Mouse (Mus musculus) forebrain, embryonic 11.5 days (tissue): ENCODE measurements around the gene Olfr90. TPM values are rescaled to one million over a fixed set of nuclear protein-coding genes. Genes with fewer than 3 reads are reported as not detected.

ENCODE experiments used
- ATAC-seq: fragments of 200-750 bp; cut with Nextera tagmentation; replicated peaks from 2 replicates; pipeline ENCODE4 v1.8.0; 2017; ENCODE audit warnings: moderate TSS enrichment; ENCODE audit not compliant: low FRiP score
- DNase-seq: peaks from one replicate; pipeline ENCODE4 v3.0.0-alpha.2; 2017; ENCODE audit warnings: low spot score
- H3K27ac ChIP-seq: fragments of 300-500 bp; sonication (generic); 2 replicates; pipeline ENCODE4 v1.5.1; 2014; ENCODE audit warnings: low read depth, low read length
- H3K27me3 ChIP-seq: fragments of 300-500 bp; sonication (generic); 2 replicates; pipeline ENCODE4 v1.6.1; 2014; ENCODE audit warnings: mild to moderate bottlenecking, low read length, mixed read lengths; ENCODE audit not compliant: control insufficient read depth, insufficient read depth
- H3K36me3 ChIP-seq: fragments of 300-500 bp; sonication (generic); 2 replicates; pipeline ENCODE4 v1.6.1; 2014; ENCODE audit warnings: mild to moderate bottlenecking, low read length, moderate library complexity, mixed read lengths; ENCODE audit not compliant: control insufficient read depth, insufficient read depth
- H3K4me1 ChIP-seq: fragments of 300-500 bp; sonication (generic); replicated peaks from 2 replicates; pipeline ENCODE4 v1.6.1; 2014; ENCODE audit warnings: low read length, mixed read lengths; ENCODE audit not compliant: control insufficient read depth, insufficient read depth
- H3K4me2 ChIP-seq: fragments of 300-500 bp; sonication (generic); 2 replicates; pipeline ENCODE4 v1.6.1; 2014; ENCODE audit warnings: low read depth, mild to moderate bottlenecking, low read length, moderate library complexity, mixed read lengths; ENCODE audit not compliant: severe bottlenecking
- H3K4me3 ChIP-seq: fragments of 300-500 bp; sonication (generic); 2 replicates; pipeline ENCODE4 v1.5.1; 2014; ENCODE audit warnings: low read depth, low read length
- H3K9ac ChIP-seq: fragments of 300-500 bp; sonication (generic); 2 replicates; pipeline ENCODE4 v1.6.1; 2014; ENCODE audit warnings: low read length
- H3K9me3 ChIP-seq: fragments of 300-500 bp; sonication (generic); 2 replicates; pipeline ENCODE4 v1.6.1; 2016; ENCODE audit warnings: low read length, mixed read lengths; ENCODE audit not compliant: control insufficient read depth
- WGBS: fragments of 180-500 bp; shearing (Covaris S2); extraction: QIAGEN DNeasy Blood & Tissue Kit; methylation state at CpG from one replicate; pipeline ENCODE4 v1.1.7; 2014; 5-methylcytosine and 5-hydroxymethylcytosine counted together
- polyA plus RNA-seq: library from polyadenylated mRNA; unstranded; fragments of >200 nt; fragmentation: Nextera tagmentation; extraction: Ambion mirVana; gene quantifications from 2 replicates; pipeline ENCODE4 v1.2.1, GENCODE M21; 2014

Olfr90 gene
- polyA plus RNA-seq, 1 experiment from 2014 or later: not detected

DNA sequence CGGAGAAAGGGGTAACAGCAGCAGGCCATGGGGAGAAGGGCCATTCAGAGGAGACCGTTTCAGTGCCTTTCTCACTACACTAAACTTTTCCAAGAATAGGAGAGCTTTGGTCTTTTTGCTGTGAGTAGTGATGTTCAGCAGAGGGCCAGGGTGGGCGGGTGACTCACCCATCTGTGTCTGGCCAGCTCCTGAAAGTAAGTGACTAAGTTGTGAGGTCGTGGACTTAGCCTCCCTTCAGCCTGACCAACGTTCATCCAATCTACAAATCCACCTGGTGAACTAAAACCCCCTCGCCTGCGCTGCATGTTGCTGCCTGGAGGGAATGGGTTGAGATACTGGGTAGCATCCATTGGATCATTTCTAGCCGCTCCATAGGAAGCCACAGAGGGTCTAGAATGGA, 18.2 kb downstream of the Olfr90 start:
- ATAC-seq (no peak), DNase-seq (no peak)
- H3K27ac ChIP-seq: no peak overlapping the region
- WGBS: 92% methylated on average over 8 of the region's 8 CpGs
- H3K4me1 ChIP-seq: peaks cover 2% of the 10 kb centered on the region; the same call in 1 of the 2 replicates
- H3K27me3 ChIP-seq: no peaks in the 10 kb centered on the region
- H3K9ac ChIP-seq: no peak overlapping the region
- H3K9me3 ChIP-seq: no peaks in the 10 kb centered on the region
- no peak overlapping the region for H3K4me2 ChIP-seq
- H3K4me3 ChIP-seq: no peak overlapping the region
- H3K36me3 ChIP-seq: peaks cover 7% of the 10 kb centered on the region; the same call in 1 of the 2 replicates

DNA sequence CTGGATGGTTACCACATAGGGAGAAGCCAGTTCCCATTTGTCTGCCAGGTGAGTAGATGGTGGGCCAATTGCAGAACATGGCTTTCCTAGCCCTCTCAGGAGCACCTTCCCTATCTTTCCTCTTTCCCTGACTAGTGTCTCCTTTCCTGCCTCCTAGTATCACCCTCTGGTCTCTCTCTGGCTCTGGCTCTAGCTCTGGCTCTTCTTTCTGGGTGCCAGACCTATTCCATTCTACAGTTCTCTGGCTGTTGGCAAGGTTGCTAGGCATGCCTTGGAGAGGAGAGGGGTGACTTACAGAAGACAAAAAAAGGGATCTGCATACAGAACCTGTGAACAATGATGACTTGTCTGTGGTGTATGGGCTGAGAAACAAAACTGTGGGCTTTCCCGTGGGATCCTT, 20.4 kb downstream of the Olfr90 start:
- no peak for DNase-seq

DNA sequence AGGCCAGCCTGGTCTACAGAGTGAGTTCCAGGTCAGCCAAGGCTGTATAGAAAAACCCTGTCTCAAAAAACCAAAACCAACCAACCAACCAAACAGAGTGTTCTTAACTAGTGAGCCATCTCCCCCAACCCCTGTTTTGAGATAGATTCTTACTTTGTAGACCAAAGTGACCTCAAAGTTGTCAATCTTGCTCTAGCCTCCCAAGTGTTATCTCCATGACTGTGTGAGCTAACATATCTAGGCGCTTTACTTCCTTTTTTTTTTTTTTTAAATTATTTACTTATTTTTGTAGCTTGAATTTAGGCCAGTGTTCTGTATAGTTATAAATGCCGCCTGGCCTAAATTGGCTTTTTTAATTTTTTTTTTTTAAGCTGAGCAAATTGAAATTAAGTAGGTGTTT, 22.3 kb downstream of the Olfr90 start:
- DNase-seq (no peak), ATAC-seq (no peak)
- Histone ChIP-seq H3K36me3 (peaks cover 7% of the 10 kb centered on the region; the same call in 1 of the 2 replicates), H3K27me3 (no peaks in the 10 kb centered on the region), H3K4me2 (no peak overlapping the region), H3K4me3 (no peak overlapping the region), H3K9me3 (no peaks in the 10 kb centered on the region), H3K4me1 (0 out of 2 replicates have a peak, but pooled peaks cover 2% of the 10 kb centered on the region), H3K9ac (no peak overlapping the region), H3K27ac (no peak overlapping the region)
- WGBS: 95% methylated on average over 2 of the region's 2 CpGs

More for the DNA sequence above, 20.4 kb downstream of the Olfr90 start:
- peaks cover 2% of the 10 kb centered on the region; the same call in 1 of the 2 replicates for H3K4me1 ChIP-seq
- WGBS: 83% methylated on average over 1 of the region's 1 CpGs
- no peak overlapping the region for H3K9ac ChIP-seq
- ATAC-seq: no peak
- H3K9me3 ChIP-seq: no peaks in the 10 kb centered on the region
- H3K27ac ChIP-seq: no peak overlapping the region
- H3K27me3 ChIP-seq: no peaks in the 10 kb centered on the region
- no peak overlapping the region for H3K4me3 ChIP-seq
- no peak overlapping the region for H3K4me2 ChIP-seq
- H3K36me3 ChIP-seq: peaks cover 7% of the 10 kb centered on the region; the same call in 1 of the 2 replicates

DNA sequence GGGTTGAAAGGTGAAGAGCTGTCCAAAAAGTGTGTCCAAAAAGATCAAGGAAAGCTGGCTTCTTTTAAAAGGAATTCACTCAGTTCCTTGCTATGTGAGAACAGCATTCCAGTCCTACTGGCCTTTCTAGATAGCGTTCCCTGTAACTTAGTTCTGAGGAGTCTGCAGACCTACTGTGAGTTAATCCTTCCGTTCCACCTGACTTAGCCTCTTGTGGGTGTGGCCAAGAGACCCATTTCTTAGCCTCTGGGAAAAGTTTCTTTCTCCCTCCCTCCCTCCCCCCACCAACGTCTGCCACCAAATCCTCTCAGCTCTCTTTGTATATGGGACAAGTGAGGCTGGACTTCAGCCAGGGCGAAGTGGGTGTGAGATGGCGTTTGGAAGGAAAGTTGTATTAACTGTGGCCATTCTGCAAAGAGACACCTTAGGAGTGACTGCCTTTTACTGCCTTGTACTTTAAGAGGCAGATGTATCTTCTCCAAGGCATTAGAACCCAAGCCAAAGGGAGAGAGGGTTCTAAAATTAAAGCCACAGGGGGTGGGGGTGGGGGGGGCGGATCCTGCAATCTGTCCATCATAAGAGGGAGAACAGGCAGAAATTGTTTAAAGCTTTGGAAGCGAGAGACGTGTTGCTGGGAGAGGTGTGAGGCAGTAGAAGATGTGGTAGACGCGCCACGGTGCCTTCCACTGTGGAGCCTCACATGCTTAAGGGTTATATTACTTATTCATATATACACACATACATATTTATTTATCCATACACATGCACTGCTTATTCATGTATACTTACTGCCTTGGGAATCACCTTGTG, 24.4 kb downstream of the Olfr90 start:
- Histone ChIP-seq H3K9me3 (no peaks in the 10 kb centered on the region), H3K36me3 (peaks cover 3% of the 10 kb centered on the region; the same call in 1 of the 2 replicates)
- no peak for DNase-seq

DNA sequence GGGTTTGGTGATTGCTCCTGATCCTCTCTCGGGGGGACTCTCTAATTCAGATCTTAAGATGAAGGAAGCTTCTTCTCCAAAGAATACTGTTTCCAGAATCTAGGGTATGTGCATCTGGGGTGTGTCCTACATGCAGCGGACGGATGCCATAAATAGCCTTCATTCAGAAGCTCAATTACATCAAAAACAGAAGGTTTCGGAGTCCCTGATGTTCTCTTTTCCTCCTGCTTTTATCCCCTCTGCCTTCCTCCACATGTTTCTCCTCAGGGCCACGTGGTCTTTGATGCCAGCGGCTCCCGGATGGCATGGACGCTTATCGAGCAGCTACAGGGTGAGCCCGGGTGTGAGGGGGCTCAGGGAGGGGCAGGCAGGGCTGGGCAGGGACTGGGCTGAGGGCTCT, 25.2 kb downstream of the Olfr90 start:
- ATAC-seq (no peak), DNase-seq (no peak)
- H3K27ac ChIP-seq: no peak overlapping the region
- 0 out of 2 replicates have a peak, but pooled peaks cover 2% of the 10 kb centered on the region for H3K4me1 ChIP-seq
- WGBS: 65% methylated on average over 10 of the region's 10 CpGs
- H3K36me3 ChIP-seq: peaks cover 3% of the 10 kb centered on the region; the same call in 1 of the 2 replicates
- H3K27me3 ChIP-seq: no peaks in the 10 kb centered on the region
- H3K4me2 ChIP-seq: no peak overlapping the region
- H3K9me3 ChIP-seq: no peaks in the 10 kb centered on the region
- no peak overlapping the region for H3K9ac ChIP-seq
- H3K4me3 ChIP-seq: no peak overlapping the region

More for the DNA sequence above, 24.4 kb downstream of the Olfr90 start:
- H3K9ac ChIP-seq: no peak overlapping the region
- no peak for ATAC-seq
- no peak overlapping the region for H3K27ac ChIP-seq
- H3K27me3 ChIP-seq: no peaks in the 10 kb centered on the region
- 59% methylated on average over 11 of the region's 11 CpGs for WGBS
- H3K4me2 ChIP-seq: no peak overlapping the region
- H3K4me3 ChIP-seq: no peak overlapping the region
- H3K4me1 ChIP-seq: 0 out of 2 replicates have a peak, but pooled peaks cover 2% of the 10 kb centered on the region

DNA sequence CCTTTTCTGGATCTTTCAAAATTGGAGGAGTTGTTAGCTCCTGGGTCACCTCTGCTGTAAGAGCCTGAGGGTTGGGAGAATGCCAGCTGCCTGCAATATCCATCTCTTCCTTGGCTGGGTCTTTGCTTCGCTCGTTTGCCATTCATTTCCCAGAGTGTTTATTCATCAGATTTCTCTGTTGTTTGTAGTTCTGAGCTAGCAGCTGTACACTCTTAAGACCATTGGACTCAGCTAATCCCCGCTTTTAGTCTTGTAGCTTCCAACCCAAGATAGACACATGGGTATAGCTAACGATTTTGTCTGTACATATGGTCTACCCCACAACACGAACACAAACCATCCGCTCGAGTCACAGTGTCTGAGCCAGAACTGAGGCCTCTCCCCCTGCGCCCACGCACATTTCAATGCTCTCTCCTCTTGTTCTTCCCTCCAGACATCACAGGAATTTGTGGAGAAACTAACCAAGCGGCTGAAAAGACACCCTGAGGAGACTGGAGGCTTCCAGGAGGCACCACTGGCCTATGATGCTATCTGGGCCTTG, 26.1 kb downstream of the Olfr90 start:
- H3K27ac ChIP-seq: no peak overlapping the region
- ATAC-seq (no peak), DNase-seq (no peak)
- H3K4me1 ChIP-seq: 0 out of 2 replicates have a peak, but pooled peaks cover 2% of the 10 kb centered on the region
- peaks cover 3% of the 10 kb centered on the region; the same call in 1 of the 2 replicates for H3K36me3 ChIP-seq
- H3K27me3 ChIP-seq: no peaks in the 10 kb centered on the region
- H3K9ac ChIP-seq: no peak overlapping the region
- no peak overlapping the region for H3K4me2 ChIP-seq
- WGBS: 77% methylated on average over 10 of the region's 10 CpGs
- no peaks in the 10 kb centered on the region for H3K9me3 ChIP-seq
- H3K4me3 ChIP-seq: no peak overlapping the region

DNA sequence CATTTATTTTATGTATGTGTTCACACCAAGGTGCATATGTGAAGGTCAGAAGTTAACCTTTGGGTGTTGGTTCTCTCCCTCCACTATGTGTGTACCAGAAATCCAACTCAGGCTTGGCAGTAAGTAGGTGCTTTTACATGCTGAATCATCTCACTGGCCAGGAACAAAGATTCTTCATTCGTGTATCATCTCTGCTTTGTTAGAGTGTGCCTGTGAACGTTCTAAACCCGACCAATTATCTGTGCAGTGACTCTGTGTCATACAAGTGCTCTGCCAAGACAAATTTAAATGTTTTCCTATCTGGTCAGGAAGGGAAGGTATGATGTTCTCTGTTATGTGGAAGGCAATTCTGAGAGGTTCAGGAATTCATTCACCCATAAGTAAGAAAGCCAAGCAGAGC, 26.9 kb downstream of the Olfr90 start:
- no peak overlapping the region for H3K4me2 ChIP-seq
- H3K4me1 ChIP-seq: 0 out of 2 replicates have a peak, but pooled peaks cover 2% of the 10 kb centered on the region
- no peak for ATAC-seq
- no peaks in the 10 kb centered on the region for H3K27me3 ChIP-seq
- H3K36me3 ChIP-seq: peaks cover 2% of the 10 kb centered on the region; the same call in 1 of the 2 replicates
- no peak overlapping the region for H3K9ac ChIP-seq
- no peak overlapping the region for H3K27ac ChIP-seq
- no peak overlapping the region for H3K4me3 ChIP-seq
- DNase-seq: no peak
- H3K9me3 ChIP-seq: no peaks in the 10 kb centered on the region
- 50% methylated on average over 3 of the region's 3 CpGs for WGBS

DNA sequence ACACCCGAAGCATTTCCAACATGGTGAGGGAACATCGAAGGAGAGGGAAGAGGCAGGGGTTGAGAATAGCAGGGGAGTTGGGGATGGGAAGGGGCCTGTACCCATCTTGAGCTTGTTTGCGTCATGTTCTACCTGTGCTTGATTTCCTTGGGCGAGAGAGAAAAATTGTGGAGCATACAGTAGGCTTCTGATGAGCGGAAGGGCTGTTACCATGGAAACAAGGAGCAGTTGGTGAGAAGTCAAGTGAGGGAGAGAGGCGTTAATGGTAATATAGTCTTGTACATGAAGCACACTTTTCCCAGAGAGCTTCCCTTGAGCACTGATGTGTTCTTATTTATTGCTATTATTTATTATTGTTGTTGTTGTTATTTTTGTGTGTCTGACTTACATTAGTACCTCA, 31.3 kb downstream of the Olfr90 start:
- DNase-seq: no peak
- 94% methylated on average over 6 of the region's 6 CpGs for WGBS
- Histone ChIP-seq H3K9me3 (no peaks in the 10 kb centered on the region), H3K9ac (no peak overlapping the region), H3K4me3 (no peak overlapping the region), H3K4me1 (0 out of 2 replicates have a peak, but pooled peaks cover 2% of the 10 kb centered on the region), H3K36me3 (no peaks in the 10 kb centered on the region; the same call in 1 of the 2 replicates), H3K27ac (no peak overlapping the region), H3K27me3 (no peaks in the 10 kb centered on the region), H3K4me2 (no peak overlapping the region)
- no peak for ATAC-seq
